Mouse (Mus musculus) midbrain, embryonic 14.5 days (tissue): Measurements from ENCODE around the gene Duxf3. TPM values are rescaled to one million over a fixed set of nuclear protein-coding genes. Genes with fewer than 3 reads are reported as not detected.

Source experiments
- polyA plus RNA-seq: library from polyadenylated mRNA; unstranded; fragments of >200 nt; fragmentation: Nextera tagmentation; extraction: Ambion mirVana; gene quantifications from 2 replicates; pipeline ENCODE4 v1.2.1, GENCODE M21; 2014

Duxf3 gene
- polyA plus RNA-seq, 1 experiment from 2014 or later: not detected

Other genes with a start within 250 kb of the Duxf3 start
- gene AW822073, start 7.7 kb downstream of the Duxf3 start, polyA plus RNA-seq: not detected in 2 replicates
- not detected in 2 replicates for gene Gm4981, start 4.0 kb upstream of the Duxf3 start, polyA plus RNA-seq
- 80.5 and 93.6 TPM in 2 replicates for gene Gcc2, start 22.8 kb upstream of the Duxf3 start, polyA plus RNA-seq
- gene Lims1, start 90.8 kb upstream of the Duxf3 start, polyA plus RNA-seq: 47.7 and 54.1 TPM in 2 replicates
- 32.7 and 35.6 TPM in 2 replicates for gene Ranbp2, start 214.2 kb upstream of the Duxf3 start, polyA plus RNA-seq